Mouse (Mus musculus): Measurements from ENCODE around the gene Micu1.

The Micu1 gene

GRCm38 (mm10) chr10:59814505-59815155 is 112.4 kb downstream of the Micu1 start:
- DNase-seq = no peak

- no peak for DNase-seq
These were observed 114.3 kb downstream of the Micu1 start for GRCm38 (mm10) chr10:59816569-59816968.

GRCm38 (mm10) chr10:59817528-59817927 is 115.3 kb downstream of the Micu1 start:
- no peak for DNase-seq

- DNase-seq = no peak
These were observed 115.7 kb downstream of the Micu1 start for GRCm38 (mm10) chr10:59817991-59818390.

- no peak for DNase-seq
These were observed 116.9 kb downstream of the Micu1 start for GRCm38 (mm10) chr10:59819146-59819545.

GRCm38 (mm10) chr10:59820886-59821285 is 118.6 kb downstream of the Micu1 start:
- DNase-seq = no peak

- DNase-seq = no peak
These were observed 119.2 kb downstream of the Micu1 start for GRCm38 (mm10) chr10:59821334-59822066.

- DNase-seq = no peak
These were observed 120.6 kb downstream of the Micu1 start for GRCm38 (mm10) chr10:59822857-59823256.

- peak; percentile 24 for DNase-seq
These were observed 123.0 kb downstream of the Micu1 start for GRCm38 (mm10) chr10:59825137-59825812.

GRCm38 (mm10) chr10:59829886-59830285 is 127.6 kb downstream of the Micu1 start:
- DNase-seq = no peak

GRCm38 (mm10) chr10:59831950-59832349 is 129.7 kb downstream of the Micu1 start:
- DNase-seq = no peak

- no peak for DNase-seq
These were observed 133.3 kb downstream of the Micu1 start for GRCm38 (mm10) chr10:59835301-59836155.

- no peak for DNase-seq
These were observed 135.2 kb downstream of the Micu1 start for GRCm38 (mm10) chr10:59837490-59837889.

GRCm38 (mm10) chr10:59841434-59841833 is 139.2 kb downstream of the Micu1 start:
- DNase-seq = peak; percentile 31

- DNase-seq = no peak
These were observed 140.8 kb downstream of the Micu1 start for GRCm38 (mm10) chr10:59843125-59843524.

- DNase-seq = no peak
These were observed 142.4 kb downstream of the Micu1 start for GRCm38 (mm10) chr10:59844686-59845085.

GRCm38 (mm10) chr10:59846416-59846815 is 144.1 kb downstream of the Micu1 start:
- DNase-seq = peak; percentile 55

- DNase-seq = no peak
These were observed 146.0 kb downstream of the Micu1 start for GRCm38 (mm10) chr10:59848079-59848877.

- no peak for DNase-seq
These were observed 146.7 kb downstream of the Micu1 start for GRCm38 (mm10) chr10:59848953-59849352.

GRCm38 (mm10) chr10:59849371-59849770 is 147.1 kb downstream of the Micu1 start:
- no peak for DNase-seq

- no peak for DNase-seq
These were observed 154.9 kb downstream of the Micu1 start for GRCm38 (mm10) chr10:59857157-59857556.

- no peak for DNase-seq
These were observed 158.4 kb downstream of the Micu1 start for GRCm38 (mm10) chr10:59860684-59861083.

All from right cerebral cortex, postnatal 25 days (tissue).